Mouse (Mus musculus) left cerebral cortex, adult 8-10 months (tissue): ENCODE data around the gene Fancd2os. TPM values are rescaled to one million over a fixed set of nuclear protein-coding genes. Genes with fewer than 3 reads are reported as not detected.

Experiments used
- DNase-seq, 2 experiments: peaks; one replicate each; pipeline ENCODE4 v3.0.0; 2022; ENCODE audit warnings: low spot score in 2 of 2
- total RNA-seq, 4 experiments: library from RNA; stranded (reverse); gene quantifications; 2 replicates each; pipeline ENCODE4 v1.2.4; 2022

Gene Fancd2os
- total RNA-seq, 4 experiments from 2014 or later = 0.36 TPM; not detected in 3

GRCm38 (mm10) chr6:113605224-113605545, 4.7 kb upstream of the Fancd2os start:
- peak in 1 of 2 experiments; percentile 39 for DNase-seq

DNA sequence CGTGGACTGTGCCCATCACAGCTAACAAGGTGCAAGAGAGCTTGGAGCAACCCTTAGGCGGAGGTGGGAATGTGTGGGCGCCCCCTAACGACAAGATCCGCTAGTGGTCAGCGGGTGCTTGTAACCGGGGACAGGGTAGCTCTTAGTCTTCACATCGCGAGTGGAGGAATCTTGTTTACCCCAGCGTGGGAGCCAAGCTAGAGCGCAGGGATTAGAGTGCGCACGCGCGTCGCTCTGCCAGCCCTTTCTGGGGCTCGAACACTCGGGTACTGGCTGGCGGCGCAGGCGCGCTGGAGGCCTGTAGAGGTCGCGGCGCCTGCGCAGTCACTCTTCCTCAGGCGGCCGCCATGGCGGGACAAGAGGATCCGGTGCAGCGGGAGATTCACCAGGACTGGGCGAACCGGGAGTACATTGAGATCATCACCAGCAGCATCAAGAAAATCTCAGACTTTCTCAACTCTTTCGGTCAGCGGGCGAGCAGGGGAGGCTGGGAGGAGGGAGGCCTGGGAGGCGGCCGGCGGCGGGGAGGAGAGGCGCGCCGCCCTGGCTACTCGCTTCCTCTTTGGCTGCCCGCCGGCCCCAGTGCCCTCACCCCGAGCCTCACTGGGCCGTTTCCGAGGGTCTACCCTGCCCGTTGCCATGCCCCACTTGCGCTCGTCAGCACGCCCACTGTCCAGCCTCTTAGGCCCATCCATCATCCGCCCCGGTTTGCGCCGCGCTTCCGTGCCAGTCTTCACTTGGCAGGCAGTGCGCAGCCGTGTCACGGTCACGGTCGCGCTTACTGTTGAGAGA, 4.1 kb upstream of the Fancd2os start, which contains the start of gene Brk1:
Brk1 (plus strand) TSS at position 341 of the 792 bp plus-strand sequence.
- peak; percentile 85 to 91 for DNase-seq

GRCm38 (mm10) chr6:113603993-113604392, 3.5 kb upstream of the Fancd2os start:
- no peak for DNase-seq

DNA sequence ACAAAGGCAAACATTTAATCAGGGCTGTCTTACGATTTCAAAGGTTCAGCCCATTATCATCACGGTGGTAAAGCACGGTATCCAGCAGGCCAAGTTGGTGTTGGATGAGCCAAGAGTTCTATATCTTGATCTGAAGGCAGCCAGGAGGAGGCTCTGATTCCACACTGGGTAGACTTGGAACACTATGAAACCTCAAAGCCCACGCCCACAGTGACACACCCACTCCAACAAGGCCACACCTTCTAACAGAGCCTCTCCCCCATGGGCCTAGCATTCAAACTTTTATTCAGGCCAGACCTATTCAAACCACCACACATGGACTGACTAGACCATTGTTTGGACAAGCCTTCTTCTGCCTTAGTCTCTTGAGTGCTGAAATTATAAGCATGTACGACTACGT, 2.3 kb upstream of the Fancd2os start:
- no peak for DNase-seq

- DNase-seq = no peak
Observed at GRCm38 (mm10) chr6:113599833-113600232, 682 bp downstream of the Fancd2os start.

DNA sequence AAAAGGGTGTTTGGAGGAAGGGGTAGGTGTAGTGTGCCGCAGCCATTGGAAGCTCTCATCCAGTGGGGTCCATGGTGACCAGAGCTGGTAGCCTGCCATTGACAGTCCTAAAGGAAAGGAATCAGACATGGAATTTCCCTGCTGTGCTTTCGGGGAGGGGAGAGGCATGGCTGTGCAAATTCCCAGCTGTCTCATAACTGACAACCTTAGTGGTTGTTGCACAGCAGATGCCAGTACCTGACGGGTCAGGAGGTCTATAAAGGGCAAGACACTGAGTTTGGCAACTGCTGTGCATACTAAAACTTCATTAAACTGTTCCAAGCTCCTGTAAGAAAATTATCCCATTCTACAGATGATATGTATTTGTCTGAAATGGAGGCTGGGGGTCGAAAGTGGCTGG, 2.6 kb downstream of the Fancd2os start:
- no peak for DNase-seq

- DNase-seq = no peak
Observed at GRCm38 (mm10) chr6:113592637-113593036, 7.9 kb downstream of the Fancd2os start.

- DNase-seq = no peak
Observed at GRCm38 (mm10) chr6:113586466-113587183, 13.9 kb downstream of the Fancd2os start.

GRCm38 (mm10) chr6:113585065-113585464, 15.4 kb downstream of the Fancd2os start:
- peak in 1 of 2 experiments; percentile 52 for DNase-seq

- no peak for DNase-seq
Observed at GRCm38 (mm10) chr6:113583023-113583422, 17.5 kb downstream of the Fancd2os start.

DNA sequence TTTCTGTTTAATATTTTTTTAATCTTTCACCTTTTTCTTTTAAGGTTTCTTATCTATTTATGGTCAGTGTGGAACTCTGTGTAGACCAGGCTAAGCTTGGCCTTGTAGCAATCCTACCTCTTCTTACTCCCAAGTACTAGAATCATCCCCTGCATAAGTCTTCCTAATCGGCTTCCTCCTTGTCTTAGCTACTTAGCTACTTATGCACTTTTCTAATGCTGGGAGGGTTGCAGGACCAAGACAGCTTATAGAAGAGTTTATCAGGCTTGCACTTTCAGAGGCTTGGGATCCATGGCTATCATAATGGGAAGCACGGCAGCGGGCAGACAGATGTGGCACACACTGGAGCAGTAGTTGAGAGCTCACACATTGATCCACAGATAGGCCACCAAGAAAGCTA, 21.2 kb downstream of the Fancd2os start:
- no peak for DNase-seq

DNA sequence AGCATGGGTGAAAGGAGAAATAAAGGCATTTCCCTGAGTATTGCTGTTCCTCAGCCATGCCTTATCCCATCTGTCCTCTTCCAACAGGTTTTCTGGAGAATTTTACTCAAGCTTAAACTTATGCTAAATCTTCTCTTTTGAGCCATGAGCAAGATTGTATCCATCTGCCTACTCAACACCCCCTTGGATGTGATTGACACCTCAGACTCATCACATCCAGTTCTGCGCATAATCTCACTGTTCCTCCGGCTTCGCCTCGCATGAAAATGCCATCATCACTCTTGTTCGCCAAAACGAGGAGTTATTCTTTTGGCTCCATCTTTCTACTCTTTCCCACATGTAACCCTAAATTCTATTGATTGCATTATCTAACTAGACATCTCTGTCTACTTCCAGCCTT, 24.5 kb downstream of the Fancd2os start:
- peak in 1 of 2 experiments; percentile 50 for DNase-seq

DNA sequence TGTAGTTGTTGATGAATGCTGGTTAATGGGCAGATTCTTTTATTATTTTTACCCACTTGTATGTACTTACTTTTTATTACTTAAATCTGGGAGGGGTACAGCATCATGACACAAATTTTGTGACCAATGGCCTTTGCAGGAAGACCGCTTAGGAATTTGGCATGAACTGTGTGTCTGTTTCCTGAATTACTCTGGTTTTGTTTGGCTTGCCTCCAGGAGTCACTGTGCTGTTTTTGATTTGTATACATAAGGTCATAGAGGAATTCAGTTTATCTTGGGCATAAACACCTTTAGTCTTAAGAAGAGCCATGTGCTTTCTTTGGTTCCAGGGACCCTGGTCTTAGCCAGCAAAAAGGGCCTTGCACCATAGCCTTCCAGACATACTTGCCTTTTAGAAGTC, 36.0 kb downstream of the Fancd2os start:
- DNase-seq = no peak

GRCm38 (mm10) chr6:113559736-113560135, 40.8 kb downstream of the Fancd2os start:
- DNase-seq = no peak

Other genes with a start within 250 kb of the Fancd2os start
- 10 to 100 TPM; 47.4 to 50.1 (median 47.8) TPM for gene Tada3, start 222.8 kb downstream of the Fancd2os start, total RNA-seq
- 100 to 1,000 TPM; 246 to 271 (median 263) TPM for gene Arpc4, start 222.6 kb downstream of the Fancd2os start, total RNA-seq
- 10 to 100 TPM in 3 of 4 experiments, 1 to 10 TPM in 1; 8.6 to 13.9 (median 11.8) TPM for gene Ttll3, start 211.5 kb downstream of the Fancd2os start, total RNA-seq
- gene Rpusd3, start 181.4 kb downstream of the Fancd2os start, total RNA-seq = 10 to 100 TPM; 16.0 to 22.1 (median 18.1) TPM
- gene Cidec, start 165.0 kb downstream of the Fancd2os start, total RNA-seq = not detected
- gene Jagn1, start 158.1 kb downstream of the Fancd2os start, total RNA-seq = 10 to 100 TPM; 34.5 to 43.5 (median 39.4) TPM
- under 1 TPM; 0.24 to 0.74 (median 0.58) TPM for gene Il17re, start 142.2 kb downstream of the Fancd2os start, total RNA-seq
- 1 to 10 TPM; 5.2 to 8.3 (median 5.6) TPM for gene Il17rc, start 129.3 kb downstream of the Fancd2os start, total RNA-seq
- 100 to 1,000 TPM in 3 of 4 experiments, 10 to 100 TPM in 1; 99.3 to 110 (median 105) TPM for gene Creld1, start 117.4 kb downstream of the Fancd2os start, total RNA-seq
- 10 to 100 TPM; 49.5 to 55.2 (median 53.5) TPM for gene Prrt3, start 98.8 kb downstream of the Fancd2os start, total RNA-seq
- 10 to 100 TPM; 67.2 to 73.2 (median 69.3) TPM for gene Emc3, start 69.1 kb downstream of the Fancd2os start, total RNA-seq
- gene Fancd2, start 69.0 kb downstream of the Fancd2os start, total RNA-seq = 1 to 10 TPM; 1.7 to 3.3 (median 2.5) TPM
- 100 to 1,000 TPM; 217 to 234 (median 227) TPM for gene Brk1, start 4.1 kb upstream of the Fancd2os start, total RNA-seq
- 10 to 100 TPM; 38.6 to 49.8 (median 41.2) TPM for gene Vhl, start 23.2 kb upstream of the Fancd2os start, total RNA-seq
- 10 to 100 TPM; 20.9 to 28.8 (median 24.0) TPM for gene Irak2, start 37.8 kb upstream of the Fancd2os start, total RNA-seq
- gene Tatdn2, start 96.3 kb upstream of the Fancd2os start, total RNA-seq = 10 to 100 TPM; 70.4 to 85.5 (median 78.8) TPM
- not detected for gene Ghrl, start 119.2 kb upstream of the Fancd2os start, total RNA-seq
- 10 to 100 TPM; 62.3 to 72.8 (median 68.6) TPM for gene Sec13, start 140.0 kb upstream of the Fancd2os start, total RNA-seq